Mouse (Mus musculus) cerebellum, adult 9-10 months (tissue): ENCODE data around the gene Gm5141.
"Not testable (repeated sequence)": the region's sequence is repeated elsewhere in the genome, so short reads cannot be mapped to it uniquely, and the experiment has no call there.

Source experiments
- DNase-seq: peaks from one replicate; pipeline ENCODE4 v3.0.0; 2022

The Gm5141 gene

DNA sequence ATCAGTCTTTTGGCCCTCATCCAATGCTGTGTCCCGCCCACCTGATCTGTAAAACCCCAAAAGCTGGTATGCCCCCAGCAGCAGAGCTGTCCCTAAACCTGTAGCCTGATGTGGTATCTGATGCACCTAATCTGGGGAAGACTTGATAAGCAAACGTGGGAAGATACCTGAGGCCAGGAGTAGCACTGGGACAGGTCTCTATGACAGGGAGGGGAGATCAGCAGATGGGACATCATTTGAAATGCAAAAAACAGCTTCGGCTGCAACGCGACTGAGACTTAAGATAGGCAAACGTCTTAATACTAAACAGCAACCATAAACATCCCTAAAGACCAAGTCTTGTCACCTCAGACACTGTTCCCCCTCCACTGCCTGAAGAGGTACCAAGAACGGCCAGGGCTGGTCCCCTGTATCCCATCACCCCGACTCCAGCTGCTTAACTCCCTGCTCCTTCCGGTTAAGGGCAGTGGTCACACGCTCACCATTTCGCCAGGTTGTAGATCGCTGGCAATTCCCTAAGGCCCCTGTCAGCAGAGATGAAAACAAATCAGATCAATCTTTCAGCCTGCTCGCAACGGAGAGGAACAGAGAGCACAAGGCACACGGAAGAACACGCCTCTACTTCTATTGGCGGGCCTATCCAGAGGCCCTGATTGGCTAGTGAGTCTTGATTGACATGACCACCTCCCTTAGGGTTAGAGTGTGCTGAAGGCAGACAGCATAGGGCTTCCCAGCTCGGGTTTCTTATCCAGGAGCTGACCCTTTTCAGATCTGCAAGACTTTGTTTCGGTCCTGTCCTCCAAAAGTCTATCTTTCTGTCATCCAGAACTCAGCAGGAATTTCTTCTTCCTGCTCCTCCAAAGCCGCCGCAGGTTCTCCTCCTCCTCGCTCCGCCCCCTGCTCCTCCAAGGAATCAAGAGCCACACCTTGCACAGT, at the start of gene Gm5141:
Gene Gm5141 (minus strand): TSS at position 610 of the 936 bp plus-strand sequence.
- DNase-seq: peak; percentile 75

GRCm38 (mm10) chr13:62833341-62833740, 47.7 kb upstream of the Gm5141 start:
- DNase-seq: no peak

DNA sequence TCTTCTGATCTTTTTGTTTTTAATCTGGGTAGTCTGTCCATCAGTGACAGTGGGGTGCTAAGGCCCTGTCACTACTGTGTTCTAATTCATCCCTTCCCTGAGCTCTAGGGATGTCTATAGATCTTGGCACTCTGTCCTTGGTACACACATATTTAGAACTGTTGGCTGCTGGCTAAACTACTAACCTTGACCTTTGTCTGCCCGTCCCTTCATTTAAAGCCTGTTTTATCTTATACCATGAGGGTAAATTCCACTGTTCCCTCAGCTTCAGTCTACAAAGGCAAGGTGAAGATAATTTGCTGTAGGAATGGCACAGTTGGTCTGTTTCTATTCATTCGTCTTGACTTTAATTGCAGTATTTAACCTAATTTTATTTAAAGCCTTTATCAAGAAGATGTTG, 46.6 kb upstream of the Gm5141 start:
- no peak for DNase-seq

- not testable (repeated sequence) for DNase-seq
Observed at GRCm38 (mm10) chr13:62815705-62816104, 30.1 kb upstream of the Gm5141 start.

DNA sequence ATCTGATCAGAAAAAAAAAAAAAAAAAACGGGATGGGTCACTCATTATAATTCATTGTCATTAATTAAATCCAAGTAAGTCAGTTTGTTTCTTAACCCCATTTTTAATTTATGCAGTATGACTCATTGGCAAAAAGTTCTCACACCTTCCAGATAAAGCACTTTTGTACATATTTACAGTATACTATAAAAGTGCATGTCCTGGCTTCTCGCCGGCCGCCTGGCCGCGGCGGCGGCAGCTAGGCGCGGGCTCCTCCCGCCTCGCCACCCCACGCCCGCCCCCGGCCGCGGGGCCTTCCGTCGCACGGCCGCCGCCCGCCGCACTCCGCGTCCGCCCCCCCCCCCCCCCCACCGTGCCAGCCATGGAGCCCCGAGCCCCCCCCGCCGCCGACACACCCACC, 27.1 kb upstream of the Gm5141 start:
- DNase-seq: no peak

DNA sequence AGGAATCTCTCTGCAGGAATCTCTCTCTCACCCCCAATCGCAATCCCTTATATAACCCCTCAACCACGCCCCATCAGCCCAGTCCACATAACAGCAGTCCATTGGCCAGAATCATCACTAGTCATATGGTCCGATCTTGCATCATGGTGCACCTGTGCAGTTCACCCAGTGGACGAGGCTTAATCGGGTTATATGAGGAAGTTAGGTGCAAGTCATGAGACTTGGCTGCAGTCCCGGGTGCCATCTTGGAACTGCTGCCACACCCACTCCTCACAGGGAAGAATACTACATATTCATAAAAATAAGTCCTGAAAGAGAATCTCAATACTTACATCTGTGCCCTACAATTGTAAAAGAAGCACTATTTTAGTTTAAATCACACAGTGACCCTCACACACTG, 22.4 kb upstream of the Gm5141 start:
- DNase-seq: not testable (repeated sequence)

GRCm38 (mm10) chr13:62786135-62786493, 506 bp upstream of the Gm5141 start:
- DNase-seq: not testable (repeated sequence)

GRCm38 (mm10) chr13:62763806-62764205, 21.8 kb downstream of the Gm5141 start:
- peak; percentile 27 for DNase-seq

GRCm38 (mm10) chr13:62760432-62761415, 24.9 kb downstream of the Gm5141 start, which contains the start of gene Platr25:
Gene Platr25, minus strand, starts transcription at chr13:62760709.
- DNase-seq: peak; percentile 61

DNA sequence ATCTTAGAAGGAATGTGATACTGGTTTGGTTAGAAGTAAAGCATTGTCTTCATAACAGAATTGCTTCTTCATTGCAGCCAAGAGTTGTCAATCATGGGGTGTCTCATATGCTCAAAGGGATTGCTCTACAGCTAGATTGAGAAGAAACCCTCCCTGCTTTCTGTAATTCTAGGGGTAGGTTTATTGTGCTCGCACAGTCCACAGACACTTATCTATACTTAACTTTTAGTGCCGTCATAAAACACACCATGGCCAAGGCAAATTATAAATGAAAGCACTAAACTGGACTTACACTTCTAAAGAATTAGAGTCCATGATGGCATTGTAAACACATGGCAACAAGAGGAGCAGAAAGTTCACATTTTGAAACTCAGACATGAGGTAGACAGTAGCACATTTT, 52.3 kb downstream of the Gm5141 start:
- DNase-seq: no peak
